Mouse (Mus musculus) c-Kit-positive CD71-positive TER-119-positive erythroid progenitor cells, embryonic 14.5 days (primary cell): ENCODE data around the gene Rexo1.
"Not testable (repeated sequence)": the region's sequence is repeated elsewhere in the genome, so short reads cannot be mapped to it uniquely, and the experiment has no call there.

ENCODE experiments used
- DNase-seq: peaks from one replicate; pipeline ENCODE4 v3.0.0-alpha.2; 2013; ENCODE audit warnings: low spot score

The Rexo1 gene

GRCm38 (mm10) chr10:80561116-80561944, at the start of gene Rexo1:
Rexo1 (minus strand) TSS chr10:80561560.
- DNase-seq: peak; percentile 94

DNA sequence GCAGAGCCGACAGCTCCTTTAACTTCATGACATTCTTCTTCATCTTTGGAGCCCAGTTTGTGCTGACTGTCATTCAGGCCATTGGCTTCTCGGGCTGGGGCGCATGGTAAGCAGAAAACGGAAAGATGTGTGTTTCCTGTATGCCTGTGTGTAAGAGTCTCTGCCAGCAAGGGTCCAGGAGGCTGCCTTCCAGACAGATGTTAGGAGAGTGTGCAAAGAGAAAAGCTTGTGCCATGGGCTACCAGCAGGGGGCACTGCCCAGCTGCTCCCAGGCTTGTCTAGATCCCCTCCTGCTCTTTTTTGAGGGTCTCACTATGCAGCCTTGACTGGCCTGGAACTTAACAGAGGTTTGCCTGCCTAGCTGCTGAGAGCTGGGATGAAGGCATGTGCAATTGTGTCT, 49.7 kb upstream of the Rexo1 start:
- DNase-seq: no peak

- no peak for DNase-seq
Observed at GRCm38 (mm10) chr10:80610116-80610785, 48.9 kb upstream of the Rexo1 start.

GRCm38 (mm10) chr10:80609269-80609924, 48.0 kb upstream of the Rexo1 start:
- no peak for DNase-seq

GRCm38 (mm10) chr10:80608435-80608834, 47.1 kb upstream of the Rexo1 start:
- DNase-seq: no peak

GRCm38 (mm10) chr10:80606737-80607350, 45.5 kb upstream of the Rexo1 start:
- no peak for DNase-seq

DNA sequence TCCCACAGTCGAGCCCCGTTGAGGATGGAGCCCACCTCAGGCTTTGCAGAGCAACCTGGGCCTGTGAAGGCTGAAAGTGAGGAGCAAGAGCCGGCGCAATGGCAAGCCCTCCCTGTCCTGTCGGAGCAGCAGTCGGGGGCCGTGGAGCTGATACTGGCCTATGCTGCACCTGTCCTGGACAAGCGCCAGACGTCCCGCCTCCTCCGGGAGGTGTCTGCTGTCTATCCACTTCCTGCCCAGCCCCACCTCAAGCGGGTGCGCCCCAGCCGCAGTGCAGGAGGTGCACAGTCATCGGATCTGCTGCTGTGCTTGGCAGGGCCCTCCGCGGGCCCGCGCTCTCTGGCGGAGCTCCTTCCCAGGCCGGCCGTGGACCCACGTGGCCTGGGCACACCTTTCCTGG, 44.9 kb upstream of the Rexo1 start:
- DNase-seq: no peak

DNA sequence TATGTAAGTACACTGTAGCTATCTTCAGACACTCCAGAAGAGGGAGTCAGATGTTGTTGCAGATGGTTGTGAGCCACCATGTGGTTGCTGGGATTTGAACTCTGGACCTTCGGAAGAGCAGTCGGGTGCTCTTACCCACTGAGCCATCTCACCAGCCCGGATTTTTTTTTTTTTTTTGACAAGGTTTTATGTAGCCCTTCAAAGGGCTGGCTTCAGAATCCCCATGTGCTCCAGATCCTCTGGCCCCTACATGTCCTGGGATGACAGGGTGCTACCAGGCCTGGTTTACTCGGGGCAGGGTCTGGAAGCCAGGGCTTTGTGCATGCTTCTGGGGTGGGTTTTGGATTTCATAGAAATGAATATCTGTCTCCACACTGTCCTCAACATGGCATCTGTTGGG, 44.4 kb upstream of the Rexo1 start, which contains the start of gene Gm49322:
Gene Gm49322 (plus strand): TSS at position 301 of the 400 bp plus-strand sequence.
- not testable (repeated sequence) for DNase-seq

- no peak for DNase-seq
Observed at GRCm38 (mm10) chr10:80604988-80605387, 43.6 kb upstream of the Rexo1 start.

GRCm38 (mm10) chr10:80604001-80604509, 42.7 kb upstream of the Rexo1 start:
- DNase-seq: peak; percentile 84

GRCm38 (mm10) chr10:80603364-80603763, 42.0 kb upstream of the Rexo1 start:
- no peak for DNase-seq

- peak; percentile 93 for DNase-seq
Observed at GRCm38 (mm10) chr10:80602698-80603325, 41.5 kb upstream of the Rexo1 start, which contains the start of the genes Scamp4 and Adat3. Scamp4 (plus strand) TSS chr10:80602872. Adat3 (plus strand) TSS chr10:80602880.

DNA sequence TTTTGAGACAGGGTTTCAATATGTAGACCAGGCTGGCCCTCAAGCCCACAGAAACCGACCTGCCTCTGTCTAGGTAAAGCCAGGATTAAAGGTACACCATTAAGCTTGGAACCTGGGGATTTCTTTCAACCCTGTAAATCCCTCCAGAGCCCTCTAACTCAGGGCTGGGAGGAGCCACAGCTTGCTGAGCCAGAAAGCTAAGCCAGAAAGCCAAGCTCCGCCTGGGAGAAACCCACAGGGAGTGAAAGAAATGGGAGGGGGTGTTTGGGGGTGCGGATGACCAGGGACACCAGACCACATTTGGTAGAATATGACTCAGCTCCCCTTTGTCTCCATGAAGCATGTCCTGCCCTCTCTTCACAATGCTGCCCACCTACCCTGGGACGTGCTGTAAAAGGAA, 35.0 kb upstream of the Rexo1 start:
- DNase-seq: no peak

DNA sequence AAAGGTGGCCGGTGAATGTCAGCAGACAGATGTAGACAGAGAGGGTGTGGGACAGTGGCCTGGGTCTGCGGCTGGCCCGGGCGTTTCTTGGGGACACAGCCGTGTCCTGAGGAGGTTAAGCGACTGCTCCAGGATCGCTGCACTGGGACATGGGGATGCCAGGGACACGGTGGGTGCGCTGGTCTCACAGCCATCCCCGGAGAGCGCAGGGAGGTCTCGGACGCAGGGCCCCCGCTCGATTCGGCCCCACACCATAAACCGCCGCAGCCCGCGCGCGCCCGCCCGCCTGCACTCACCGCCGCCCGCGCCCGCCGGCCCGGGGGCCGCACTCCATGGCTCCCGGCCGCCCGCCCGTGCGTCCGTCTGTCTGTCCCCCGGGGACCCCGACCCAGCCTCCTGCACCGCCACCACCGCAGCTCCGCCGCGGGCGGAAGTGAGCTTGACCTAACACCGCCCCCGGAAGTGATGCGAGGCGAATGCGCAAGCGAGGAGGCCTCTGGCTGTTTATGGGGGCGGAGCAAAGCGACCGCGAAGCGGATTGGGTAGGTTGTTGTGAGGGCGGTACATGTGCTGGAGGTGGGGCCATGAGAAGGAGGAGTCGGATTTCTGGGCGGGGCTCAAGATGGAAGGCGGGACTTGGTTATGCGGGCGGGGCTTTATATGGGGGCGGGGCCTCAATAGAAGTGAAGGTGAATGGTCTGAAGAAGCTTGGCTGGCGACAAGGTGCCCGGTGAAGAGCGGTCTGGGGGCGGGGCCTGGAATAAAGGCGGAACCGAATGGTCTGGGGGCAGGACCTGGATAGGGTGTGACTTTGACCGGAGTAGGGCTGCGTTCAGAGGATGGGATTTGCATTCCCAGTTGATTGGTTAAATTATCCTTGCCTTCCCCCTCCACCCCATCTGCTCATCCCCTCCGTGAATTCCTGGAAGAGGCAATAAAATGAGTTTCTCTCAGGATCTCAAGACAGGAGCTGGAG, 28.8 kb upstream of the Rexo1 start, which contains the start of gene Abhd17a:
Gene Abhd17a (minus strand): TSS at position 463 of the 976 bp plus-strand sequence.
- DNase-seq: peak; percentile 98

- peak; percentile 21 for DNase-seq
Observed at GRCm38 (mm10) chr10:80589127-80589878, 27.9 kb upstream of the Rexo1 start.

GRCm38 (mm10) chr10:80587305-80587657, 25.9 kb upstream of the Rexo1 start:
- no peak for DNase-seq

DNA sequence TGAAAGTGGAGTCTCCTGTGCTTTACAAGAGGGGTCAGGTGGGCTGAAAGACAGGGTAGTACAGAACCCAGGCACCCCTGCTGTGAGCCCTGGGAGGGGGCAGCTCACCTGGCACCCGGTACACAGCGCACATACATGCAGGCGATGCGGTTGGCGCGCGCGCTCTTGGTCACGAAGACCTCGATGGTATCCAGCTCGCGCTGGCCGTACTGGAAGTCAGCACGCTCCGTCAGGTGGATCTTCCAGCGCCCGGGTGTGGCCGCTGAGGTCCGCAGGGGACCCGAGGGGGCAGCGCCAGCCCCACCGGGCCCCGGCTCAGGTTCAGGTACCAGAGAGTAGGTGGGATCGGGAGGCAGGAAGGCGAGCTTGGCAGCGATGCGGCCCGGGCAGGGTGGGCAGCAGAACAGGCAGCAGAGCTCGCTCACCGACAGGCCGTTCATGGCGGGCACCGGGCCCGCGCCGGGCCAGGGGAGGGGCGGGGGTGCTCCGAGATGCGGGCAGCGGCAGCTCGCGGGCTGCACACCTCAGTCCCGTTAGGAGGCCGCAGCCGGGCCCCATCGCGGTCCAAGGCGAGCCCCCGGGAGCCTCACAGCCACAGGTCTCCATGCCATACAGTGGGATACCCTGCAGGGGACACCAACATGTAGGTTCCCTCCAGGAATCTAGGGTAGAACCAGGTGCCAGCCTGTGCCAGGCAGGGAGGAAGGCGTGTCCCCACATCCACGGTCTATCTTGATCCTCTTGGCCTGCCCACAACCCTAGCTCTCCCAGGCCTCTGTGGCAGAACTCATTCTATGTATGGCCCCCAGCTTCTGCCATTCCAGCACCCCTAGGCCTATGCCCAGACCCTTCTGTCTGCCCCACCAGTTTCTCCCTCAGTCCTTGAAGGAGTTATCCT, 25.3 kb upstream of the Rexo1 start:
- no peak for DNase-seq

- DNase-seq: no peak
Observed at GRCm38 (mm10) chr10:80585581-80585980, 24.2 kb upstream of the Rexo1 start.
